ENCODE assay signal across 9 mouse cellular contexts in the genomic region with DNA sequence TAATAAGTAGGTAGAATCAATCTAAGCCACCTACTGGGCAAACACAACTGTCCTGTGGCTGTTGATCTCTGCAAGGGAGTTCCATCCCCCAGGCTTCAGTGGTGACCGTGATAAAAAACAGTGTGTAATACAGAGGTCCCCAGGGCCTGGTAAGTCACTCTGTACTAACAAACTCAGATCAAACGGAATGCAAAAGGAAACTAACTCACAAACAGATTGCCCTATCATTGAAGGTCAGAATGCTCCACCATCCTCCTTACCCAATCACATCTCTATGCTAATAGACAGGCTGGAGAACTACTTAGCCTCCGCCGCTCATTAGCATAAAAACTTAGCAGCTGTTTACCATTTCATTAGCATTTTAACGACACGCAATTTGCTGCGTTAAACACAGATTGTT.
DNase-seq lines count a peak whose midpoint lies in the region; ATAC-seq and TF ChIP-seq lines count a peak whose summit lies in the region.
"Had no signal": no experiment of that assay in that cellular context is flagged by ENCODE, and none has a peak within 500 bp of the region (broad histone marks: within the 10 kb centered on the region; RNA-seq: fewer than 3 reads in every experiment).

No protein-coding gene starts in this region.

- no peaks in the 10 kb centered on the region for H3K27me3 ChIP-seq in heart, embryonic 14.5 days (ENCODE audit: control insufficient read depth, insufficient read depth, low read length)
- H3K27me3 ChIP-seq in hindbrain, embryonic 10.5 days (ENCODE audit: insufficient read depth, poor library complexity, severe bottlenecking): no peaks in the 10 kb centered on the region
- no peaks in the 10 kb centered on the region for H3K27me3 ChIP-seq in liver, postnatal 0 days (ENCODE audit: insufficient read depth, low read length)
- H3K27me3 ChIP-seq: limb, embryonic 15.5 days had no signal

- H3K4me2 ChIP-seq in heart, embryonic 14.5 days (ENCODE audit: low read length): peak overlapping the region; percentile 54
- peak overlapping the region; percentile 41 for H3K4me2 ChIP-seq in liver, postnatal 0 days (ENCODE audit: low read depth, low read length)
- H3K4me2 ChIP-seq: limb, embryonic 15.5 days had no signal

- no peak for ATAC-seq in heart, embryonic 14.5 days (ENCODE audit: insufficient number of reproducible peaks, insufficient read depth, low FRiP score, low read depth)
- ATAC-seq in liver, postnatal 0 days: peak; percentile 69

- DNase-seq in heart, postnatal 14 days: no peak
- peak; percentile 40 for DNase-seq in WW6 (ENCODE audit: low read depth, low spot score)
- no peak for DNase-seq in hindbrain, embryonic 10.5 days (ENCODE audit: low spot score)
- DNase-seq in liver, postnatal 0 days: no peak
- DNase-seq in spleen, postnatal 4 days (ENCODE audit: low spot score in 2 of 2): no peak
- no peak for DNase-seq in adrenal gland, postnatal 14 days
- DNase-seq in cerebellum, adult 8-10 months: no peak

- peaks cover 3 to 4% of the 10 kb centered on the region in 2 experiments; a peak in 1 of 4 replicates for H3K4me1 ChIP-seq in heart, embryonic 14.5 days (ENCODE audit: control insufficient read depth in 2 of 2, insufficient read depth in 2 of 2, low read length in 2 of 2)
- H3K4me1 ChIP-seq in hindbrain, embryonic 10.5 days (replicated peaks): peaks cover 8% of the 10 kb centered on the region
- peaks cover 28% of the 10 kb centered on the region for H3K4me1 ChIP-seq in liver, postnatal 0 days (ENCODE audit: insufficient read depth)

- WGBS in heart, embryonic 14.5 days: 5% methylated on average over 7 of the region's 7 CpGs
- 8% methylated on average over 7 of the region's 7 CpGs for WGBS in hindbrain, embryonic 10.5 days
- WGBS in liver, postnatal 0 days (ENCODE audit: insufficient replicate concordance): 19% methylated on average over 7 of the region's 7 CpGs

- H3K9ac ChIP-seq in heart, embryonic 14.5 days (ENCODE audit: low read length): peak overlapping the region; percentile 5; the same call in 1 of the 2 replicates
- H3K9ac ChIP-seq in liver, postnatal 0 days (replicated peaks): 0 out of 2 replicates have a peak overlapping the region, but pooled peaks have one; percentile 11
- H3K9ac ChIP-seq: limb, embryonic 15.5 days had no signal

- H3K4me3 ChIP-seq in heart, embryonic 14.5 days (ENCODE audit: control insufficient read depth in 1 of 2, insufficient read depth in 1 of 2, low read depth in 1 of 2, low read length in 2 of 2): peak overlapping the region in 1 of 2 experiments; percentile 16; a peak in 2 of 4 replicates
- H3K4me3 ChIP-seq in hindbrain, embryonic 10.5 days: peak overlapping the region; percentile 45
- 0 out of 2 replicates have a peak overlapping the region, but pooled peaks have one; percentile 9 for H3K4me3 ChIP-seq in liver, postnatal 0 days (ENCODE audit: low read depth, low read length)
- H3K4me3 ChIP-seq: limb, embryonic 15.5 days had no signal

- H3K27ac ChIP-seq in heart, embryonic 14.5 days (replicated peaks in 1 of 2; ENCODE audit: control insufficient read depth in 1 of 2, insufficient read depth in 1 of 2, low read depth in 2 of 2, low read length in 2 of 2): no peak overlapping the region
- H3K27ac ChIP-seq in hindbrain, embryonic 10.5 days: no peak overlapping the region
- H3K27ac ChIP-seq in liver, postnatal 0 days (ENCODE audit: low read depth): peak overlapping the region; percentile 75
- H3K27ac ChIP-seq: limb, embryonic 15.5 days had no signal

- TF ChIP-seq CTCF in liver, postnatal 0 days (IDR thresholded peaks at IDR 0.05; ENCODE audit: low read depth): no peak

- no peaks in the 10 kb centered on the region for H3K9me3 ChIP-seq in heart, embryonic 14.5 days (ENCODE audit: control insufficient read depth, low read length)
- no peaks in the 10 kb centered on the region for H3K9me3 ChIP-seq in hindbrain, embryonic 10.5 days
- H3K9me3 ChIP-seq in liver, postnatal 0 days (ENCODE audit: low read length): no peaks in the 10 kb centered on the region
- H3K9me3 ChIP-seq: limb, embryonic 15.5 days had no signal

- H3K36me3 ChIP-seq in heart, embryonic 14.5 days (ENCODE audit: control insufficient read depth, insufficient read depth, low read length): no peaks in the 10 kb centered on the region
- H3K36me3 ChIP-seq in hindbrain, embryonic 10.5 days: no peaks in the 10 kb centered on the region
- H3K36me3 ChIP-seq in liver, postnatal 0 days (replicated peaks; ENCODE audit: insufficient read depth, low read length): no peaks in the 10 kb centered on the region
- H3K36me3 ChIP-seq: limb, embryonic 15.5 days had no signal

- intact Hi-C loops in heart, postnatal 14 days (cut with DNase I): no loop called here

- peak; percentile 41; the same call in 1 of the 2 replicates for TF ChIP-seq EP300 in liver, postnatal 0 days (IDR thresholded peaks at IDR 0.05; ENCODE audit: low read depth)
